Mouse (Mus musculus) liver, adult 2 months (tissue): ENCODE measurements around the gene Adam15.

ENCODE experiments used
- CTCF ChIP-seq: fragments of 200-500 bp; IDR thresholded peaks from 2 replicates; pipeline ENCODE4 v1.5.1; 2011; ENCODE audit warnings: low read depth, low read length, control low read depth
- POLR2A ChIP-seq: fragments of 200-500 bp; IDR thresholded peaks from 2 replicates; pipeline ENCODE4 v1.6.1; 2011; ENCODE audit warnings: low read length, control low read depth; ENCODE audit not compliant: insufficient read depth; ENCODE audit errors: extremely low read depth

DNA sequence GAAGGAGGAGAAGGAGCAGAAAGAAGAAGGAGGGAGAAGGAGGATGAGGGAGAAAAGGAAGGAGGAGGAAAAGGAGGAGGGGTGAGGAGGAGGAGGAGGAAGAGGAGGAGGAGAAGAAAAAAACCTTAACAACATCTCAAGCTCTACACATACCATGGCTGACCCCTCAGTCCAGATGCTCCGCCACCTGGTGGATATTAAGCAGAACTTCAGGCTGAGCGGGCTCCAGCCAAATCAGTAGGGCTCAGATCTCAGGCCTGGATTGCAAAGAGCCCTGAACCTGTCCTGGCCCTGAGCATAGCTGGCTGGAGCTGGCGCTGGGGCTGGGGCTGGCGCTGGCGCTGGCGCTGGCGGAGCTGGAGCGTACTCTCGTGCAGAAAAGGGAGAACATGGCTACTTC, 41.7 kb downstream of the Adam15 start:
- TF ChIP-seq POLR2A (no peak), CTCF (peak; percentile 91)
